Mouse (Mus musculus) small intestine, adult 2 months (tissue): ENCODE data around the gene Gm10663. TPM values are rescaled to one million over a fixed set of nuclear protein-coding genes. Genes with fewer than 3 reads are reported as not detected.

Experiments used
- H3K27ac ChIP-seq: fragments of 200-500 bp; 2 replicates; pipeline ENCODE4 v1.5.1; 2012; ENCODE audit warnings: low read depth, low read length, control low read depth, inconsistent platforms; ENCODE audit not compliant: insufficient read depth
- H3K27me3 ChIP-seq: fragments of 200-500 bp; 2 replicates; pipeline ENCODE4 v1.6.1; 2012; ENCODE audit warnings: mild to moderate bottlenecking, moderate library complexity, low read length, inconsistent platforms; ENCODE audit not compliant: control insufficient read depth, insufficient read depth
- H3K36me3 ChIP-seq: fragments of 200-500 bp; 2 replicates; pipeline ENCODE4 v1.6.1; 2012; ENCODE audit warnings: mild to moderate bottlenecking, low read length, control low read depth, inconsistent platforms; ENCODE audit not compliant: control insufficient read depth, insufficient read depth
- H3K4me1 ChIP-seq: fragments of 200-500 bp; 2 replicates; pipeline ENCODE4 v1.6.1; 2012; ENCODE audit warnings: low read length, inconsistent platforms, mixed read lengths; ENCODE audit not compliant: control insufficient read depth, insufficient read depth, insufficient read length
- H3K4me3 ChIP-seq: fragments of 200-500 bp; 2 replicates; pipeline ENCODE4 v1.5.1; 2012; ENCODE audit warnings: low read depth, mild to moderate bottlenecking, control low read depth, inconsistent platforms, low read length, moderate library complexity
- CTCF ChIP-seq: fragments of 200-500 bp; IDR thresholded peaks from 2 replicates; pipeline ENCODE4 v1.5.1; 2012; ENCODE audit warnings: low read depth, mild to moderate bottlenecking, control low read depth, inconsistent platforms, low read length, moderate library complexity, mixed read lengths; ENCODE audit not compliant: insufficient replicate concordance, insufficient read length; ENCODE audit errors: extremely low read depth
- POLR2A ChIP-seq: fragments of 200-500 bp; IDR thresholded peaks from 2 replicates; pipeline ENCODE4 v1.6.1; 2012; ENCODE audit warnings: low read depth, mild to moderate bottlenecking, control low read depth, inconsistent platforms, low read length, moderate library complexity
- WGBS: fragments of 180-500 bp; shearing (Covaris S2); methylation state at CpG from one replicate; pipeline ENCODE4 v1.1.7; 2018; 5-methylcytosine and 5-hydroxymethylcytosine counted together
- polyA plus RNA-seq: library from polyadenylated mRNA; depleted of rRNA; stranded (reverse); fragments of >200 nt; gene quantifications from 2 replicates; pipeline ENCODE4 v1.2.3, GENCODE M21; 2012

Gene Gm10663
- polyA plus RNA-seq, 1 experiment: not detected

DNA sequence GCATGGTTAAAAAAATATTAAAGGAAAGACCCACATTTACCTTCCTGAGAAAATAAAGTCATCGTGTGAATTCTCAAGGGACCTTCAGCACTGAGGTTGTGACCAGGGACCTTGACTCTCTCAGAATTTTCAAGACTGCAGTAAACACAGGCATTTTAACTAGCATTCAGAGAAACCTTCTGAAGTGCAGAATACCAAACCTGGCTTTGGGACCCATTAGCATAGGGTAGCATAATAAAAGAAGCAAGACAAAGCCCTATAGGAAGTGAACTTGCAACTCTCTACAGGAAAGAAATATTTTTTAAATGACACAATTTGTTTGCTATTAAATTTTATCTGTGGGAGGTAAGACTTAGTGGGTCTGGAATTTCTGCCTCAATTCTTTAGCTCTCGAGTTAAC lies 10.8 kb upstream of the Gm10663 start:
- Histone ChIP-seq H3K36me3 (no peaks in the 10 kb centered on the region), H3K4me1 (no peaks in the 10 kb centered on the region), H3K4me3 (no peak overlapping the region), H3K27ac (no peak overlapping the region), H3K27me3 (no peaks in the 10 kb centered on the region)
- WGBS: 62% methylated on average over 2 of the region's 2 CpGs
- TF ChIP-seq POLR2A (no peak), CTCF (no peak)

- Histone ChIP-seq H3K4me1 (no peaks in the 10 kb centered on the region), H3K4me3 (no peak overlapping the region), H3K27ac (no peak overlapping the region), H3K27me3 (no peaks in the 10 kb centered on the region), H3K36me3 (no peaks in the 10 kb centered on the region)
- TF ChIP-seq CTCF (no peak), POLR2A (no peak)
- 93% methylated on average over 3 of the region's 3 CpGs for WGBS
Observed at GRCm38 (mm10) chr8:65065622-65066021, 9.2 kb upstream of the Gm10663 start.

DNA sequence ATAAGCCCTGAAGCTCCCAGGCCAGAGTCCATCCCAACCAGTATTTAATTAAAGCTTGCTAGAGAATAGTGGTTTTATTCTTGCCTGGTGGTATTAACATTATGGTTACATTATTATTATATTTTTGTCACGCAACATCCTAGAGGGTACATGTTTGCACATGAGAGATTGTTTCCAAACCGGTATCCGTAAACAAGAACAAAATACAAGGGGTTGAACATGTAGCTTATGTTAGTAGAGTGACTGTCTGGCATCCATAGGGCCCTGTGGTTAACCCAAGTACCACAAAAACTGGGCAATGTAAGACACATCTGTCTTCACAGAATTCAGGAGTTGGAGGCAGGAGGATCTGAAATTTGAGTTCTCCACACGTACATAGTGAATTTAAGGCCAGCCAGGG lies 7.8 kb upstream of the Gm10663 start:
- Histone ChIP-seq H3K4me1 (no peaks in the 10 kb centered on the region), H3K36me3 (no peaks in the 10 kb centered on the region), H3K27me3 (no peaks in the 10 kb centered on the region), H3K4me3 (no peak overlapping the region), H3K27ac (no peak overlapping the region)
- no peak for TF ChIP-seq CTCF
- no peak for TF ChIP-seq POLR2A
- WGBS: 92% methylated on average over 4 of the region's 4 CpGs

GRCm38 (mm10) chr8:65067694-65068472 lies 7.0 kb upstream of the Gm10663 start:
- Histone ChIP-seq H3K27ac (no peak overlapping the region), H3K27me3 (no peaks in the 10 kb centered on the region), H3K36me3 (no peaks in the 10 kb centered on the region), H3K4me3 (no peak overlapping the region), H3K4me1 (no peaks in the 10 kb centered on the region)
- TF ChIP-seq POLR2A (no peak), CTCF (no peak)
- WGBS: 48% methylated on average over 10 of the region's 10 CpGs

DNA sequence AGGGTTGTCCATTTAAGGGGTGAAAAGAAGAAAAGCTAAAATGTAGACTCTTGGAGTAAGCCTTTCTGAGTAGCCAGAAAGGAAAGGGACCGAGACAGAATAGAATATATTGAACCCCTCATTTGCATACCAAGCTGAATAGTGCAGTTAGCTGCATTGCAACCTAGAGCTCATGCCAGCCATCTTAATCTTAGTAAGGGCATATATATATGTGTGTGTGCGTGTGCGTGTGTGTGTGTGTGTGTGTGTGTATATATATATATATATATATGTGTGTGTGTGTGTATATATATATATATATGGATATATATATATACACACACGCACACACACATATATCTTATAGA lies 6.4 kb upstream of the Gm10663 start:
- Histone ChIP-seq H3K4me3 (no peak overlapping the region), H3K27me3 (no peaks in the 10 kb centered on the region), H3K36me3 (no peaks in the 10 kb centered on the region), H3K4me1 (no peaks in the 10 kb centered on the region), H3K27ac (no peak overlapping the region)
- whole genome bisulfite sequencing: 93% methylated on average over 4 of the region's 4 CpGs
- TF ChIP-seq POLR2A (no peak), CTCF (no peak)

GRCm38 (mm10) chr8:65070996-65071395 lies 3.8 kb upstream of the Gm10663 start:
- Histone ChIP-seq H3K36me3 (no peaks in the 10 kb centered on the region), H3K27me3 (no peaks in the 10 kb centered on the region), H3K27ac (no peak overlapping the region), H3K4me3 (no peak overlapping the region), H3K4me1 (no peaks in the 10 kb centered on the region)
- no peak for TF ChIP-seq POLR2A
- no peak for TF ChIP-seq CTCF
- WGBS: 68% methylated on average over 4 of the region's 4 CpGs

GRCm38 (mm10) chr8:65080731-65081130 lies 5.9 kb downstream of the Gm10663 start:
- 71% methylated on average over 9 of the region's 9 CpGs for WGBS
- no peak for TF ChIP-seq POLR2A
- TF ChIP-seq CTCF: no peak
- H3K36me3 ChIP-seq: peaks cover 5% of the 10 kb centered on the region; the same call in 1 of the 2 replicates
- H3K27ac ChIP-seq: no peak overlapping the region
- H3K27me3 ChIP-seq: no peaks in the 10 kb centered on the region
- no peak overlapping the region for H3K4me3 ChIP-seq
- H3K4me1 ChIP-seq: no peaks in the 10 kb centered on the region
